Mouse (Mus musculus): ENCODE data around the gene Hdac7. TPM values are rescaled to one million over a fixed set of nuclear protein-coding genes. Genes with fewer than 3 reads are reported as not detected.

Gene Hdac7
- polyA plus RNA-seq, 1 experiment from 2014 or later, result 5.8 TPM

Other genes starting within 250 kb of the Hdac7 start
- gene Rpap3, start 138.7 kb downstream of the Hdac7 start, polyA plus RNA-seq (2015; fragmentation: Nextera tagmentation; extraction: Ambion mirVana), result 6.8 and 7.2 TPM in 2 replicates
- 0.06 and 0.21 TPM in 2 replicates for gene Endou, start 113.2 kb downstream of the Hdac7 start, polyA plus RNA-seq (2015; fragmentation: Nextera tagmentation; extraction: Ambion mirVana)
- 1.6 and 2.1 TPM in 2 replicates for gene Rapgef3, start 76.5 kb downstream of the Hdac7 start, polyA plus RNA-seq (2015; fragmentation: Nextera tagmentation; extraction: Ambion mirVana)
- gene Slc48a1, start 66.0 kb downstream of the Hdac7 start, polyA plus RNA-seq (2015; fragmentation: Nextera tagmentation; extraction: Ambion mirVana), result 98.9 and 103 TPM in 2 replicates
- 0.13 and 0.30 TPM in 2 replicates for gene Vdr, start 66.1 kb upstream of the Hdac7 start, polyA plus RNA-seq (2015; fragmentation: Nextera tagmentation; extraction: Ambion mirVana)
- gene Tmem106c, start 119.7 kb upstream of the Hdac7 start, polyA plus RNA-seq (2015; fragmentation: Nextera tagmentation; extraction: Ambion mirVana), result 12.2 and 14.4 TPM in 2 replicates
- 0.09 and 0.12 TPM in 2 replicates for gene Col2a1, start 160.2 kb upstream of the Hdac7 start, polyA plus RNA-seq (2015; fragmentation: Nextera tagmentation; extraction: Ambion mirVana)
- gene Pfkm, start 248.1 kb upstream of the Hdac7 start, polyA plus RNA-seq (2015; fragmentation: Nextera tagmentation; extraction: Ambion mirVana), result 21.1 and 22.7 TPM in 2 replicates
- gene Senp1, start 249.2 kb upstream of the Hdac7 start, polyA plus RNA-seq (2015; fragmentation: Nextera tagmentation; extraction: Ambion mirVana), result 12.5 and 12.9 TPM in 2 replicates